Mouse (Mus musculus) embryonic facial prominence, embryonic 13.5 days (tissue): ENCODE results near the gene Pde8b. TPM values are rescaled to one million over a fixed set of nuclear protein-coding genes. Genes with fewer than 3 reads are reported as not detected.

Experiments used
- ATAC-seq: fragments of 200-750 bp; cut with Nextera tagmentation; 2 replicates; pipeline ENCODE4 v1.8.0; 2017; ENCODE audit warnings: low read depth; ENCODE audit not compliant: insufficient number of reproducible peaks, insufficient read depth, low FRiP score, low TSS enrichment
- H3K27ac ChIP-seq: fragments of 300-500 bp; sonication (generic); 2 replicates; pipeline ENCODE4 v1.5.1; 2015; ENCODE audit warnings: moderate library complexity, mild to moderate bottlenecking, inconsistent platforms
- H3K27me3 ChIP-seq: fragments of 300-500 bp; sonication (generic); 2 replicates; pipeline ENCODE4 v1.6.1; 2015; ENCODE audit warnings: mild to moderate bottlenecking, inconsistent platforms
- H3K36me3 ChIP-seq: fragments of 300-500 bp; sonication (generic); 2 replicates; pipeline ENCODE4 v1.6.1; 2015; ENCODE audit warnings: mild to moderate bottlenecking, inconsistent platforms
- H3K4me1 ChIP-seq: fragments of 300-500 bp; sonication (generic); 2 replicates; pipeline ENCODE4 v1.6.1; 2015; ENCODE audit warnings: inconsistent platforms
- H3K4me2 ChIP-seq: fragments of 300-500 bp; sonication (generic); 2 replicates; pipeline ENCODE4 v1.6.1; 2015; ENCODE audit warnings: moderate library complexity, mild to moderate bottlenecking, inconsistent platforms
- H3K4me3 ChIP-seq: fragments of 300-500 bp; sonication (generic); 2 replicates; pipeline ENCODE4 v1.5.1; 2015; ENCODE audit warnings: mild to moderate bottlenecking, inconsistent platforms
- H3K9ac ChIP-seq: fragments of 300-500 bp; sonication (generic); 2 replicates; pipeline ENCODE4 v1.6.1; 2015; ENCODE audit warnings: mild to moderate bottlenecking, inconsistent platforms
- H3K9me3 ChIP-seq: fragments of 300-500 bp; sonication (generic); 2 replicates; pipeline ENCODE4 v1.6.1; 2016; ENCODE audit warnings: inconsistent platforms
- WGBS: fragments of 180-500 bp; shearing (Covaris S2); methylation state at CpG from one replicate; pipeline ENCODE4 v1.1.7; 2015; ENCODE audit warnings: mixed read lengths; 5-methylcytosine and 5-hydroxymethylcytosine counted together
- polyA plus RNA-seq: library from polyadenylated mRNA; unstranded; fragments of >200 nt; fragmentation: Nextera tagmentation; extraction: Ambion mirVana; gene quantifications from 2 replicates; pipeline ENCODE4 v1.2.1, GENCODE M21; 2015

The Pde8b gene
- polyA plus RNA-seq, 1 experiment from 2014 or later: 2.6 TPM

GRCm38 (mm10) chr13:95096646-95097045 lies 153.5 kb downstream of the Pde8b start:
- Histone ChIP-seq H3K9me3 (no peaks in the 10 kb centered on the region), H3K4me2 (no peak overlapping the region), H3K9ac (no peak overlapping the region), H3K27me3 (no peaks in the 10 kb centered on the region), H3K4me1 (0 out of 2 replicates have a peak, but pooled peaks cover 3% of the 10 kb centered on the region), H3K36me3 (no peaks in the 10 kb centered on the region), H3K27ac (no peak overlapping the region), H3K4me3 (no peak overlapping the region)
- 68% methylated on average over 3 of the region's 3 CpGs for WGBS
- ATAC-seq: no peak

GRCm38 (mm10) chr13:95095860-95096259 lies 154.3 kb downstream of the Pde8b start:
- 78% methylated on average over 10 of the region's 10 CpGs for whole genome bisulfite sequencing
- H3K9me3 ChIP-seq: no peaks in the 10 kb centered on the region

GRCm38 (mm10) chr13:95091546-95092445 lies 158.3 kb downstream of the Pde8b start:
- H3K9ac ChIP-seq: no peak overlapping the region
- no peaks in the 10 kb centered on the region for H3K27me3 ChIP-seq
- no peak overlapping the region for H3K4me3 ChIP-seq
- no peaks in the 10 kb centered on the region for H3K9me3 ChIP-seq
- H3K4me2 ChIP-seq: no peak overlapping the region
- WGBS: 71% methylated on average over 14 of the region's 14 CpGs
- no peak overlapping the region for H3K27ac ChIP-seq
- H3K4me1 ChIP-seq: 0 out of 2 replicates have a peak, but pooled peaks cover 9% of the 10 kb centered on the region
- no peak for ATAC-seq
- no peaks in the 10 kb centered on the region for H3K36me3 ChIP-seq

More at GRCm38 (mm10) chr13:95095860-95096259, 154.3 kb downstream of the Pde8b start:
- Histone ChIP-seq H3K4me3 (no peak overlapping the region), H3K4me1 (0 out of 2 replicates have a peak, but pooled peaks cover 3% of the 10 kb centered on the region), H3K27me3 (no peaks in the 10 kb centered on the region), H3K9ac (no peak overlapping the region), H3K27ac (no peak overlapping the region), H3K36me3 (no peaks in the 10 kb centered on the region), H3K4me2 (no peak overlapping the region)
- no peak for ATAC-seq

GRCm38 (mm10) chr13:95087358-95087787 lies 162.8 kb downstream of the Pde8b start:
- no peaks in the 10 kb centered on the region for H3K27me3 ChIP-seq
- no peak overlapping the region for H3K4me2 ChIP-seq
- no peaks in the 10 kb centered on the region for H3K36me3 ChIP-seq
- no peaks in the 10 kb centered on the region for H3K9me3 ChIP-seq
- no peak overlapping the region for H3K9ac ChIP-seq
- H3K4me3 ChIP-seq: no peak overlapping the region
- H3K4me1 ChIP-seq: 0 out of 2 replicates have a peak, but pooled peaks cover 6% of the 10 kb centered on the region
- no peak for ATAC-seq
- no peak overlapping the region for H3K27ac ChIP-seq
- WGBS: 63% methylated on average over 8 of the region's 8 CpGs

- Histone ChIP-seq H3K9me3 (no peaks in the 10 kb centered on the region), H3K4me3 (no peak overlapping the region), H3K4me1 (0 out of 2 replicates have a peak, but pooled peaks cover 6% of the 10 kb centered on the region), H3K4me2 (no peak overlapping the region), H3K27me3 (no peaks in the 10 kb centered on the region), H3K36me3 (no peaks in the 10 kb centered on the region), H3K27ac (no peak overlapping the region), H3K9ac (no peak overlapping the region)
- WGBS: 83% methylated on average over 5 of the region's 5 CpGs
- no peak for ATAC-seq
Observed at GRCm38 (mm10) chr13:95086033-95086432, 164.1 kb downstream of the Pde8b start.

GRCm38 (mm10) chr13:95082611-95083010 lies 167.5 kb downstream of the Pde8b start:
- Histone ChIP-seq H3K4me1 (0 out of 2 replicates have a peak, but pooled peaks cover 5% of the 10 kb centered on the region), H3K4me3 (no peak overlapping the region), H3K27me3 (no peaks in the 10 kb centered on the region), H3K4me2 (no peak overlapping the region), H3K36me3 (no peaks in the 10 kb centered on the region), H3K9ac (no peak overlapping the region), H3K9me3 (no peaks in the 10 kb centered on the region), H3K27ac (no peak overlapping the region)
- ATAC-seq: no peak
- 80% methylated on average over 3 of the region's 3 CpGs for WGBS

GRCm38 (mm10) chr13:95081082-95081481 lies 169.1 kb downstream of the Pde8b start:
- H3K9me3 ChIP-seq: no peaks in the 10 kb centered on the region
- no peaks in the 10 kb centered on the region for H3K36me3 ChIP-seq
- no peaks in the 10 kb centered on the region for H3K27me3 ChIP-seq
- no peaks in the 10 kb centered on the region for H3K4me1 ChIP-seq
- no peak overlapping the region for H3K9ac ChIP-seq
- no peak overlapping the region for H3K27ac ChIP-seq
- no peak for ATAC-seq
- H3K4me2 ChIP-seq: no peak overlapping the region
- WGBS: 81% methylated on average over 7 of the region's 7 CpGs
- no peak overlapping the region for H3K4me3 ChIP-seq

- no peak overlapping the region for H3K27ac ChIP-seq
- no peaks in the 10 kb centered on the region for H3K4me1 ChIP-seq
- H3K9ac ChIP-seq: no peak overlapping the region
- no peak overlapping the region for H3K4me2 ChIP-seq
- no peaks in the 10 kb centered on the region for H3K36me3 ChIP-seq
- no peaks in the 10 kb centered on the region for H3K9me3 ChIP-seq
- ATAC-seq: no peak
- 67% methylated on average over 6 of the region's 6 CpGs for WGBS
- H3K4me3 ChIP-seq: no peak overlapping the region
- H3K27me3 ChIP-seq: no peaks in the 10 kb centered on the region
Observed at GRCm38 (mm10) chr13:95078492-95078891, 171.6 kb downstream of the Pde8b start.

- Histone ChIP-seq H3K36me3 (no peaks in the 10 kb centered on the region), H3K4me1 (0 out of 2 replicates have a peak, but pooled peaks cover 3% of the 10 kb centered on the region), H3K9ac (no peak overlapping the region), H3K27ac (no peak overlapping the region), H3K4me3 (no peak overlapping the region), H3K4me2 (no peak overlapping the region), H3K9me3 (no peaks in the 10 kb centered on the region), H3K27me3 (no peaks in the 10 kb centered on the region)
- 85% methylated on average over 3 of the region's 3 CpGs for WGBS
- ATAC-seq: no peak
Observed at GRCm38 (mm10) chr13:95077688-95078087, 172.4 kb downstream of the Pde8b start.

- no peak overlapping the region for H3K9ac ChIP-seq
- no peak overlapping the region for H3K27ac ChIP-seq
- H3K27me3 ChIP-seq: no peaks in the 10 kb centered on the region
- ATAC-seq: no peak
- no peak overlapping the region for H3K4me3 ChIP-seq
- H3K9me3 ChIP-seq: no peaks in the 10 kb centered on the region
- 0 out of 2 replicates have a peak, but pooled peaks cover 3% of the 10 kb centered on the region for H3K4me1 ChIP-seq
- H3K36me3 ChIP-seq: no peaks in the 10 kb centered on the region
- WGBS: 73% methylated on average over 2 of the region's 2 CpGs
- no peak overlapping the region for H3K4me2 ChIP-seq
Observed at GRCm38 (mm10) chr13:95076142-95076541, 174.0 kb downstream of the Pde8b start.

- H3K27me3 ChIP-seq: no peaks in the 10 kb centered on the region
- H3K4me2 ChIP-seq: no peak overlapping the region
- no peak overlapping the region for H3K27ac ChIP-seq
- H3K9ac ChIP-seq: no peak overlapping the region
- WGBS: 75% methylated on average over 8 of the region's 8 CpGs
- no peaks in the 10 kb centered on the region for H3K36me3 ChIP-seq
- no peak overlapping the region for H3K4me3 ChIP-seq
- ATAC-seq: peak; percentile 32; the same call in 1 of the 2 replicates
- 0 out of 2 replicates have a peak, but pooled peaks cover 3% of the 10 kb centered on the region for H3K4me1 ChIP-seq
- H3K9me3 ChIP-seq: no peaks in the 10 kb centered on the region
Observed at GRCm38 (mm10) chr13:95073445-95074172, 176.5 kb downstream of the Pde8b start.
